Mouse (Mus musculus) liver, postnatal 0 days (tissue): ENCODE measurements at regions not wholly inside any gene's neighbourhood (a gene's known extent, or its start where the extent isn't known, plus 50 kb on each side); places are given as distances from the start of the nearest gene placed in this dataset.

Experiments used
- ATAC-seq: fragments of 200-750 bp; cut with Nextera tagmentation; 2 replicates; pipeline ENCODE4 v1.8.0; 2017; ENCODE audit warnings: mild to moderate bottlenecking, moderate library complexity
- DNase-seq: peaks from one replicate; pipeline ENCODE4 v3.0.0-alpha.2; 2016
- H3K27ac ChIP-seq: fragments of 300-500 bp; sonication (generic); 2 replicates; pipeline ENCODE4 v1.5.1; 2014; ENCODE audit warnings: antibody characterized with exemption, moderate library complexity, mild to moderate bottlenecking, low read depth
- H3K27me3 ChIP-seq: fragments of 300-500 bp; sonication (generic); 2 replicates; pipeline ENCODE4 v1.6.1; 2014; ENCODE audit warnings: low read length, control low read depth, mixed read lengths; ENCODE audit not compliant: insufficient read depth
- H3K36me3 ChIP-seq: fragments of 300-500 bp; sonication (generic); replicated peaks from 2 replicates; pipeline ENCODE4 v1.6.1; 2014; ENCODE audit warnings: mild to moderate bottlenecking, control low read depth, low read length, moderate library complexity, mixed read lengths; ENCODE audit not compliant: insufficient read depth
- H3K4me1 ChIP-seq: fragments of 300-500 bp; sonication (generic); 2 replicates; pipeline ENCODE4 v1.6.1; 2014; ENCODE audit warnings: antibody characterized with exemption, mild to moderate bottlenecking, control low read depth; ENCODE audit not compliant: insufficient read depth
- H3K4me2 ChIP-seq: fragments of 300-500 bp; sonication (generic); 2 replicates; pipeline ENCODE4 v1.6.1; 2014; ENCODE audit warnings: low read depth, mild to moderate bottlenecking, low read length, moderate library complexity, mixed read lengths
- H3K4me3 ChIP-seq: fragments of 300-500 bp; sonication (generic); 2 replicates; pipeline ENCODE4 v1.5.1; 2014; ENCODE audit warnings: low read depth, low read length
- H3K9ac ChIP-seq: fragments of 300-500 bp; sonication (generic); replicated peaks from 2 replicates; pipeline ENCODE4 v1.6.1; 2014; ENCODE audit warnings: mild to moderate bottlenecking, moderate library complexity
- H3K9me3 ChIP-seq: fragments of 300-500 bp; sonication (generic); 2 replicates; pipeline ENCODE4 v1.6.1; 2016; ENCODE audit warnings: mild to moderate bottlenecking, control low read depth, low read length, mixed read lengths
- CTCF ChIP-seq: sonication (generic); IDR thresholded peaks from 2 replicates; pipeline ENCODE4 v1.5.1; 2016; ENCODE audit warnings: antibody characterized with exemption, low read depth
- EP300 ChIP-seq: IDR thresholded peaks from 2 replicates; pipeline ENCODE4 v1.6.1; 2016; ENCODE audit warnings: antibody characterized with exemption, low read depth, mild to moderate bottlenecking
- WGBS: fragments of 180-500 bp; shearing (Covaris S2); extraction: QIAGEN DNeasy Blood & Tissue Kit; methylation state at CpG from one replicate; pipeline ENCODE4 v1.1.7; 2014; ENCODE audit not compliant: insufficient replicate concordance; 5-methylcytosine and 5-hydroxymethylcytosine counted together

GRCm38 (mm10) chr16:88374612-88375011, 84.5 kb upstream of the Grik1 start:
- Histone ChIP-seq H3K9me3 (no peaks in the 10 kb centered on the region), H3K36me3 (no peaks in the 10 kb centered on the region), H3K27me3 (no peaks in the 10 kb centered on the region), H3K4me3 (no peak overlapping the region), H3K4me1 (no peaks in the 10 kb centered on the region), H3K4me2 (no peak overlapping the region), H3K9ac (no peak overlapping the region), H3K27ac (no peak overlapping the region)
- 39% methylated on average over 2 of the region's 2 CpGs for WGBS
- TF ChIP-seq CTCF (no peak), EP300 (no peak)
- ATAC-seq (no peak), DNase-seq (no peak)

DNA sequence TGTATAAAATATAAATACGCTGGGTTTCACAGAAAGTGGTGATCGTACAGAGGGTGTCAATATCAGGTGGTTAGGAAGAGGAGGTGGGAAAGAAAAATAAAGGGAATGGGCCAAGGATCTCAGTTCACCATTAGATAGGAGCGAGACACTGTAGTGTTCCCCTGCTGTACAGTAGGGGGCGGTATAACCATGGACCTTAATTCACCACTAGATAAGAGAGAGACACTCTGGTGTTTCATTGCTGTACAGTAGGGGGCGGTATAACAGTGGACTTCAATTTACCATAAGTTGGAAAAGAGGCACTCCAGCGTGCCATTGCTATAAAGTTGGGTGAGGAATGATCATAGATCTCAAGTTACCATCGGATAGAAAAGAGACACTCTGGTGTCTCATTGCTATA, 82.0 kb upstream of the Grik1 start:
- Histone ChIP-seq H3K9ac (no peak overlapping the region), H3K4me1 (no peaks in the 10 kb centered on the region), H3K36me3 (no peaks in the 10 kb centered on the region), H3K4me3 (no peak overlapping the region), H3K4me2 (no peak overlapping the region), H3K27me3 (no peaks in the 10 kb centered on the region), H3K9me3 (no peaks in the 10 kb centered on the region), H3K27ac (no peak overlapping the region)
- WGBS = 35% methylated on average over 7 of the region's 7 CpGs
- TF ChIP-seq CTCF (peak; percentile 88), EP300 (no peak)
- peak; percentile 22 for DNase-seq
- peak; percentile 76 for ATAC-seq

GRCm38 (mm10) chr16:88368146-88368545, 78.1 kb upstream of the Grik1 start:
- Histone ChIP-seq H3K9ac (no peak overlapping the region), H3K27ac (no peak overlapping the region), H3K4me1 (no peaks in the 10 kb centered on the region), H3K36me3 (no peaks in the 10 kb centered on the region), H3K9me3 (no peaks in the 10 kb centered on the region), H3K27me3 (no peaks in the 10 kb centered on the region), H3K4me2 (no peak overlapping the region), H3K4me3 (no peak overlapping the region)
- DNase-seq (no peak), ATAC-seq (no peak)
- 60% methylated on average over 6 of the region's 6 CpGs for WGBS
- no peak for TF ChIP-seq EP300
- no peak for TF ChIP-seq CTCF

GRCm38 (mm10) chr16:88367162-88367561, 77.1 kb upstream of the Grik1 start:
- Histone ChIP-seq H3K9ac (no peak overlapping the region), H3K4me1 (no peaks in the 10 kb centered on the region), H3K36me3 (no peaks in the 10 kb centered on the region), H3K9me3 (no peaks in the 10 kb centered on the region), H3K27ac (no peak overlapping the region), H3K27me3 (no peaks in the 10 kb centered on the region), H3K4me3 (no peak overlapping the region), H3K4me2 (no peak overlapping the region)
- ATAC-seq (no peak), DNase-seq (no peak)
- TF ChIP-seq EP300 = no peak
- TF ChIP-seq CTCF = no peak
- WGBS = 70% methylated on average over 1 of the region's 1 CpGs

- WGBS = 45% methylated on average over 2 of the region's 2 CpGs
- TF ChIP-seq CTCF = no peak
- TF ChIP-seq EP300 = no peak
- Histone ChIP-seq H3K9me3 (no peaks in the 10 kb centered on the region), H3K27ac (no peak overlapping the region), H3K27me3 (no peaks in the 10 kb centered on the region), H3K36me3 (no peaks in the 10 kb centered on the region), H3K4me1 (no peaks in the 10 kb centered on the region), H3K4me3 (no peak overlapping the region), H3K4me2 (no peak overlapping the region), H3K9ac (no peak overlapping the region)
- ATAC-seq = no peak
- no peak for DNase-seq
These were observed 70.0 kb upstream of the Grik1 start for GRCm38 (mm10) chr16:88360081-88360480.
